Mouse (Mus musculus): ENCODE measurements at regions not wholly inside any gene's neighbourhood (a gene's known extent, or its start where the extent isn't known, plus 50 kb on each side); places are given as distances from the start of the nearest gene placed in this dataset.

DNA sequence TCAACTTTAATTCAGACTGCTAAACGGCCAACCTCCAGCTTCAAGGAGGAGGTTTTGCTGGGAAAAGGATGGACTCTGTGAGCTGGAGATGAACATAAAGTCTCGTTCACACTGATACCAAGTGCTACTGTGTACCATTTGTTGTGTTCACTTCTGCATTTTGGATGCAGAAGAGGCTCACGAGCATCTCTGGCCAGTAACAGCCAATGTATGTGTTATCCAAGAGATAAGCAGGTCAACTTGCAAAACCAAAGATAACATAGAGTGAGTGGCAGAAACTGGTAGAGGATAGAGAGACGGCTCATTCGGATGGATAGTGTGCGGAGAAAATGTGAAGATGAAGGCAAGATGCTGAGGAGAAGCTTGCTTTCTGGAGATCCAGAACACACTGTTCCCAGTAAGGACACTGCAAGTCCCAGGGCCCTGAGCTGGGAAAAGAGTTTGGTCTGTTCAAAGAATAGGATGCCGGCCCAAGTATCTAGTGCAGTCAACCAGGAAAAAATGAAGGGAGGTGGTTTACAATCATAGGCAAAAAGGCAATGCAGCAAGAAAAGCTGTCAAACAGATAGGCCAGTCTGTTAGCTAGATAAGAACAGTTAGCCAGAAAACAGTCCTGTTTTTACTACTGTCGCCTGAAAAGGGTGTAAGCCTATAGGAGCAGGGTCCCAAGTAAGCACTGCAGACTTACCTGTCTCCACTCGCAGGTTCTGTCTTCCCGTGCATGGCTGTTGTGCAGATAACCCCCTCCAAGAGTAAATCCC, 145.7 kb upstream of the Bmp4 start:
- H3K4me3 ChIP-seq: no peak overlapping the region
- H3K9ac ChIP-seq: no peak overlapping the region
- no peaks in the 10 kb centered on the region for H3K9me3 ChIP-seq
- no peaks in the 10 kb centered on the region for H3K27me3 ChIP-seq (replicated peaks)
- no peak overlapping the region for H3K4me2 ChIP-seq (replicated peaks)
- H3K36me3 ChIP-seq: no peaks in the 10 kb centered on the region
- H3K4me1 ChIP-seq: no peaks in the 10 kb centered on the region
- ATAC-seq (ENCODE audit: low FRiP score, low read depth): no peak
- 90% methylated on average over 10 of the region's 10 CpGs for WGBS
- no peak overlapping the region for H3K27ac ChIP-seq

DNA sequence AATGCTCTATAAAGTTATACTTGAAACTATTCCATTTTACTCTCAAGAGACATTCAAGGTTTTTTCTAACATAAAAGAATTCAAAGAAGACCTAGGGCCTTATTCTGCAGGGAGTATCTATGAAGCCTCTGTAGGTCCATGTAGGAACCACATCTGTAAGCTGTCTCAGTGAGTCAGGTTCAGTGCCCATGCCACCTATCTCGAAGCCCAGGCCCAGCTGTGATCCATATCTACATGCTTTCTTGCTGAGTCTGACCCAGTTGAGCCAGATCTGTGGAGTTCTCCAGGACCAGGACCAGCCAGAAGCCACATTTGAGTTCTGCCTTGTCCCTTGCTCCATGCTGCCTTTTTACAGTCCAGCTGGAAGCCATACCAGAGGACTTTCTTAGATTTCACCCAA, 142.2 kb upstream of the Bmp4 start:
- no peak overlapping the region for H3K9ac ChIP-seq
- H3K4me2 ChIP-seq (replicated peaks): no peak overlapping the region
- no peak for ATAC-seq (ENCODE audit: low FRiP score, low read depth)
- H3K36me3 ChIP-seq: no peaks in the 10 kb centered on the region
- H3K27ac ChIP-seq: no peak overlapping the region
- WGBS: 69% methylated on average over 1 of the region's 1 CpGs
- no peaks in the 10 kb centered on the region for H3K4me1 ChIP-seq
- H3K4me3 ChIP-seq: no peak overlapping the region
- H3K9me3 ChIP-seq: no peaks in the 10 kb centered on the region
- no peaks in the 10 kb centered on the region for H3K27me3 ChIP-seq (replicated peaks)

DNA sequence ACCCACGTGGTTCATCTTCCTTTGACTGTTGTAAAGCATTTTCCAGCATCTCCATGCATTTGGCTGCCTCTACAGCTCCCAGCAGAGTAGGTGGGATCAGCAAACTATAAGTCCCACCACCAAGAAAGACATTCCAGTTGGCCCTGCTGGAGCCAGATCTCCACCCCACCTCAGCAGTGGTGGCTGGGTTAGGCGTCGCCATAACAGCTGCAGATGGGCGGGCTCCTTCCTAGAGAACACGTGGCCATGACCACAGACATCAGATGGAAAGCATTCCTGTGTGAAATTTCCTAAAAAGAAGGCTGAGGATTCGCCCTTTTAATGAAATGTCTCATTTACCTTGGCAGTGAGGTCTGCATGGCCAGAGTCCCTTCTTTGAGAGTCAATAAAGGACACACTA, 140.0 kb upstream of the Bmp4 start:
- H3K4me2 ChIP-seq (replicated peaks): no peak overlapping the region
- no peak overlapping the region for H3K27ac ChIP-seq
- H3K27me3 ChIP-seq (replicated peaks): no peaks in the 10 kb centered on the region
- WGBS: 86% methylated on average over 6 of the region's 6 CpGs
- no peaks in the 10 kb centered on the region for H3K36me3 ChIP-seq
- H3K4me1 ChIP-seq: no peaks in the 10 kb centered on the region
- H3K4me3 ChIP-seq: no peak overlapping the region
- H3K9me3 ChIP-seq: no peaks in the 10 kb centered on the region
- no peak for ATAC-seq (ENCODE audit: low FRiP score, low read depth)
- no peak overlapping the region for H3K9ac ChIP-seq

DNA sequence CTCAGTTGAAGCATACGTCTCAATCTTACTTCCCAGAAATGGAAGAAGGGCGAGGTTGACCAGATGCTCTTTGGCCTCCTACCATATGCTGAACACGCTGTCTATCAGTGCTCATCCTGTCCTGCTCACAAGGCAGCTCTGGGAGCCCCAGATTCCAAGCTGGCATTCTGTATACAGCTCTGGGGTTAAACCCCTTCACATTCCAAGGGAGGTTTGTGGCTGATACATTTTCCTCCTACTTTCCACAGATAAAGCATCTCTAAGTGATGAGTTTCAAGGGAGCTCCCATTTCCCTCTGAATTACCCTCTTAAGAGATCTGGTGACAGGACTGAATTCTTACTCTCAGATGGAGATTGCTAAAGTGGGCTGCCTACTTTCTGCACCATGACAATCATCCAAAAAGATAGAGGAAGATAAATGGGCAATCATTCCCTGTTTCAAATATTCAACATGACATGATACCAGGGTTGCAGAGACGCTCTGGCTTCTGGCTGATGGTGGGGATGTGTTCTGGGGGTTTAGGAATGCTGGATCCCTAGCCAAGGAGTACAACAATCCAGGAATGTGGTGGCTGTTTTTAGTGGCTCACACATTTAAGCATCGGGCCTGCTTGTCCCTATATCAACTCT, 138.7 kb upstream of the Bmp4 start:
- Histone ChIP-seq H3K27ac (no peak overlapping the region), H3K4me2 (replicated peaks) (no peak overlapping the region), H3K4me3 (no peak overlapping the region), H3K9me3 (no peaks in the 10 kb centered on the region), H3K27me3 (replicated peaks) (no peaks in the 10 kb centered on the region), H3K4me1 (no peaks in the 10 kb centered on the region), H3K9ac (no peak overlapping the region), H3K36me3 (no peaks in the 10 kb centered on the region)
- 88% methylated on average over 5 of the region's 5 CpGs for WGBS
- no peak for ATAC-seq (ENCODE audit: low FRiP score, low read depth)

DNA sequence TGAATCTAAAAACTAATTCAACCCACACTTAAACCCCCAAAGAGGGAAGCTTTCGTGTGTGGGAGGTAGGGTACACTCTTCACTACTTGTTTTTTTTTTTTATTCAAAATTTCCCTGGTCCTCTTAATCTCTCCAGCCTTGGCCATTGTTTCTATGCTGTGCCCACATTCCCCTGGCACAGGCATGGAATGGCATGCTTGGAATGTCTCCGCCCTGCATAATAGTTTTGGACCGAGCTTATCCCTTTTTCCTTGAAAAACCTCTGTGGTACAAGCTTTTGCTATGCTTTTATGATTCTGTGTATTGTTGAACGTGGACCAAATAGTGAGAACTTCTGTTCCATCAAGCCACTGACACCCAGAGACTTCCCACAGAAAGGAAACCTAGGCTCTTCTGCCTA, 126.8 kb upstream of the Bmp4 start:
- Histone ChIP-seq H3K4me2 (replicated peaks) (no peak overlapping the region), H3K9me3 (no peaks in the 10 kb centered on the region), H3K36me3 (no peaks in the 10 kb centered on the region), H3K9ac (no peak overlapping the region), H3K4me1 (no peaks in the 10 kb centered on the region), H3K4me3 (no peak overlapping the region), H3K27me3 (replicated peaks) (no peaks in the 10 kb centered on the region), H3K27ac (no peak overlapping the region)
- ATAC-seq (ENCODE audit: low FRiP score, low read depth): no peak
- 82% methylated on average over 4 of the region's 4 CpGs for WGBS

DNA sequence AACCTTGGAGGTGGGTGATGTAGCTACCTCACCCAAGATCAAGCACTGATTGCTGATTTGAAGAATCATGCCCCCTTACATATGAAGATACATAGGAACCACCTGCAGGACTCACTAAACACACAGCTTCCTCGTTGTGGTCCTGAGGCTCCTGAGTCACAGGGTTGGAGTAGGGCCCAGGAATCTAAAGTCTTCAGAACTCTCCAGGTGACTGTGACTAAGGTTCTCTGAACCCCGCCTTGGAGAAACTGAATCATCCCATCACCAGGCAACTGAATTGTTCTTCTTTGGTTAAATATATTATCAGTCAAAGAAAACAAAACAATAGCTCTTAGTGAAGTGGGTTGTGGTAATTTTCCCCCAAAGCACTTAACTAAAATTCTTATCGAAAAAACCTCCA, 125.8 kb upstream of the Bmp4 start:
- Histone ChIP-seq H3K27me3 (replicated peaks) (no peaks in the 10 kb centered on the region), H3K27ac (no peak overlapping the region), H3K9ac (no peak overlapping the region), H3K36me3 (no peaks in the 10 kb centered on the region), H3K4me1 (no peaks in the 10 kb centered on the region), H3K4me2 (replicated peaks) (no peak overlapping the region), H3K4me3 (no peak overlapping the region), H3K9me3 (no peaks in the 10 kb centered on the region)
- ATAC-seq (ENCODE audit: low FRiP score, low read depth): no peak
- 92% methylated on average over 3 of the region's 3 CpGs for WGBS

DNA sequence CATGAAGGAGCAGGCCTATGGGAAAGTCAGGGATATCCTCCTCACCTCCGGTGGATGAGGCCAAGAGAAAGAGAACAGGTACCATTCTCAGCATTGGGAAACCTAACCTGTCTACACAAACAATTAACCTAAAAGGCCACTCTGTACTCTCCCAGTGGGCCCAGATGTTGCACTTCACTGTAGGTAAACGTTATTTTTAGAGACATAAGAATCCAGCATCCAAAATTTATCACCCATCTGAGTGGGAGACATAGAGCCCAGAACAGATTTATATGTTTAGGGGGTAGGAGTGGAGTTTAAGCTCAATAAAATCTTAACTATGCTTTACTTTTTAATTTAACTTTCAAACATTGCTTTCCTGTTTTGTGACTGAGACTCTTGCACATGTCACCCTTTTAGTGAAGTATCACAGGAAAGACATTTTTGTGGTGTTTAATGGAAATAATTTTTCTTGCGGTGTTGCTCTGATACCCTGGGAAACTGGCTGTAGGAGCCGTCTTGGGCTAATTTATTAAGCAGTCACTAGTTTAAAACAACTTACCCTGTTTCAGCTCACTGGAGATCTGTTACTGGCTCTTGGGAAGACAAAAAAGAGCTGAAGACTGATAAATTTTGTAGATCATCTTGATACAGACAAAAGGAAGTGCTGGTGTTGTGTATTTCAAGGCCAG, 123.9 kb upstream of the Bmp4 start:
- no peaks in the 10 kb centered on the region for H3K27me3 ChIP-seq (replicated peaks)
- no peaks in the 10 kb centered on the region for H3K9me3 ChIP-seq
- H3K36me3 ChIP-seq: no peaks in the 10 kb centered on the region
- WGBS: 73% methylated on average over 4 of the region's 4 CpGs
- no peak overlapping the region for H3K27ac ChIP-seq
- no peak for ATAC-seq (ENCODE audit: low FRiP score, low read depth)
- no peak overlapping the region for H3K9ac ChIP-seq
- no peak overlapping the region for H3K4me3 ChIP-seq
- no peaks in the 10 kb centered on the region for H3K4me1 ChIP-seq
- H3K4me2 ChIP-seq (replicated peaks): no peak overlapping the region

DNA sequence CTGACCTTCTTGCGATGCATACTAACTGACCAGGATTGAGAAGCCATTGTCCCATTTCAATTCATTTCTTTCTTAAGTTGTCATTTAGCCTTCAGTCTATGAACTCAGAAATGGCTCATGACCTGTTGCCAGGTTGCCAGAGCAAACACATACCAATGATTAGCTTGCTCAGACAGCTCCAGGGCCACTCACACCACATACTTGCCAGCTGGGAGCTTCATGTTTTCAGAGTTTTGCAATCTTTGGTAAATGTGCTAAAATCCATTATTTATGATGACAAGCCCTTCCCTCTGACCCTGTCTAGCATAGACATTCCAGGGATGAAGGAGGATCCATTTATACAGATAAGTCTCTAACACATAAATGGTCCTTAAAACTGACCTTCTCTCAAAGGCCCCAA, 121.6 kb upstream of the Bmp4 start:
- Histone ChIP-seq H3K27me3 (replicated peaks) (no peaks in the 10 kb centered on the region), H3K27ac (no peak overlapping the region), H3K9ac (no peak overlapping the region), H3K4me3 (no peak overlapping the region), H3K36me3 (no peaks in the 10 kb centered on the region), H3K9me3 (no peaks in the 10 kb centered on the region), H3K4me1 (no peaks in the 10 kb centered on the region), H3K4me2 (replicated peaks) (no peak overlapping the region)
- 91% methylated on average over 1 of the region's 1 CpGs for WGBS
- ATAC-seq (ENCODE audit: low FRiP score, low read depth): no peak

DNA sequence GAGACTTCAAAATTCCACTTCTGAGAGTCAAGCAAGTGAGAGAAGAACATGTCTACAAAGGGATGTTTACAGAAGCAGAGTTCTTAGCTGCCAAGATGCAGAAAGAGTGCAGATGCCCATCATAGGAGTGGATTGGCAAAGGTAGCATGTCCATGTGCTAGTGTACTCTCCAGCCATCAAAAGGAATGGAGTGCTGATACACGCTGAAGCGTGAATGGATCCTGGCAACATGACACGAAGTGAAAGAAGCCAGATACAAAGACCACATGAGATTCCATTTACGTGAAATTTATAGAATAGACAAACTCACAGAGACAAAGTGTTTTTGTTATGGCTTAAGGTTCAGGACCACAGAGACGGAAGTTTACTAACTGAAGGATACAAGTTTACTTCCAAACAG, 118.4 kb upstream of the Bmp4 start:
- Histone ChIP-seq H3K27me3 (replicated peaks) (no peaks in the 10 kb centered on the region), H3K9ac (no peak overlapping the region), H3K4me1 (no peaks in the 10 kb centered on the region), H3K4me3 (no peak overlapping the region), H3K36me3 (no peaks in the 10 kb centered on the region), H3K9me3 (no peaks in the 10 kb centered on the region), H3K27ac (no peak overlapping the region), H3K4me2 (replicated peaks) (no peak overlapping the region)
- 86% methylated on average over 5 of the region's 5 CpGs for WGBS
- no peak for ATAC-seq (ENCODE audit: low FRiP score, low read depth)

DNA sequence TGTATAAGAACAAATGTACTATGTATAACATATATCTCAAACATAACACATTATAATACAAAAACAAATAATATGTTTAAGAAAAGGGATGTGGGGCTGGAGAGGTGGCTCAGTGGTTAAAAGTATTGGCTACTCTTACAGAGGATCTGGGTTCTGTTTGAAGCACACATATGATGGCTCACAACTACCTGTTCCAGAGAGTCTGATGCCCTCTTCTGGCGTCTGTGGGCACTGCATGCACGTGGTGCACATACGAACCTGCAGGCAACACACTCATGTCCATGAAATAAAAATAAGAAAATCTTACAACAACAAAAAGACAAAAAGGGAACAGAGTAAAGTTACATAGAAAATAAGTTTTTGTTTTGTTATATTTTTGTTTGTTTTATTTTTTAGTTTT, 114.8 kb upstream of the Bmp4 start:
- Histone ChIP-seq H3K4me3 (no peak overlapping the region), H3K9ac (no peak overlapping the region), H3K4me1 (no peaks in the 10 kb centered on the region), H3K27me3 (replicated peaks) (no peaks in the 10 kb centered on the region), H3K9me3 (no peaks in the 10 kb centered on the region), H3K4me2 (replicated peaks) (no peak overlapping the region), H3K36me3 (no peaks in the 10 kb centered on the region), H3K27ac (no peak overlapping the region)
- 80% methylated on average over 3 of the region's 3 CpGs for WGBS
- ATAC-seq (ENCODE audit: low FRiP score, low read depth): no peak

DNA sequence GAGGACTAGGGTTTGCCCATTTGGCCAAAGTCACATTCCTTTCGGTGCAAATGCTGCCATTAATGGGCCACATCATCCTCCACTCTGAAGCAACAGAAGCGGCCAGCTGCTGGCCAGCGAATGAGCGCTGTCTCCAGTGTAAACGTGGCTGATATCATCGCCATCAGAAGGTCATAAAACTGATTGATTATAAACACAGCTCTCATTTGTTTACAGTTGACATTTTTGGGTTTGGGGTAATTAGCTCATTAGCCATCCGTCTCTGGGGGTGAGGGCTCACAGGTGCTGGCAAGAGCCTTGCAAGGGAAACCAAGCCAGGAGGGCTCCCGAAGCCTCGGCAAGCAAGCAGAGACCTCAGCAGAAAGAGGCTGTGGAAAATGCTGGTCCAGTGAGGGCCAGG, 101.1 kb upstream of the Bmp4 start:
- 60% methylated on average over 9 of the region's 9 CpGs for WGBS
- Histone ChIP-seq H3K4me3 (no peak overlapping the region), H3K9me3 (no peaks in the 10 kb centered on the region), H3K27me3 (replicated peaks) (no peaks in the 10 kb centered on the region), H3K4me2 (replicated peaks) (no peak overlapping the region), H3K36me3 (no peaks in the 10 kb centered on the region), H3K27ac (no peak overlapping the region), H3K4me1 (no peaks in the 10 kb centered on the region), H3K9ac (no peak overlapping the region)
- ATAC-seq (ENCODE audit: low FRiP score, low read depth): no peak

DNA sequence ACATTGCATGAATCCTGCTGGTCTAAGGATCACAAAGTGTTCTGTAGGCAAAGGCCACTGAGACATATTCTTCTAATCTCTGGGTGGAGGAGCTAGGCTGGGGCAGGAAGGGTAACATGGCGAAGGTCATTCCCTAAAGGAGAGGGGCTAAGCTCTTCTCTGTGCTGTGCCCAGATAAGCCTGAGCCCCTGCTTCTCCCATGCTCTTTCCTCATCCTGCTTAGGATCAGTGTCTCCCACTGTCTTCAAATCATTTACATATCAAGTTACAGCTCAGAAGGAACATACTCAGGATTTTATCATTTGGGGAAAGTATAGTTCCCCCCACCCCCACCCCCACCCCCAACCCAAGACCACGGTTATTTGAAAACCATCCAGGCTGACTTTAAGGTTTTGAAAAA, 100.7 kb upstream of the Bmp4 start:
- H3K4me1 ChIP-seq: no peaks in the 10 kb centered on the region
- no peak overlapping the region for H3K27ac ChIP-seq
- ATAC-seq (ENCODE audit: low FRiP score, low read depth): no peak
- H3K9ac ChIP-seq: no peak overlapping the region
- 76% methylated on average over 2 of the region's 2 CpGs for WGBS
- no peaks in the 10 kb centered on the region for H3K9me3 ChIP-seq
- no peak overlapping the region for H3K4me2 ChIP-seq (replicated peaks)
- no peaks in the 10 kb centered on the region for H3K27me3 ChIP-seq (replicated peaks)
- H3K4me3 ChIP-seq: no peak overlapping the region
- H3K36me3 ChIP-seq: no peaks in the 10 kb centered on the region

DNA sequence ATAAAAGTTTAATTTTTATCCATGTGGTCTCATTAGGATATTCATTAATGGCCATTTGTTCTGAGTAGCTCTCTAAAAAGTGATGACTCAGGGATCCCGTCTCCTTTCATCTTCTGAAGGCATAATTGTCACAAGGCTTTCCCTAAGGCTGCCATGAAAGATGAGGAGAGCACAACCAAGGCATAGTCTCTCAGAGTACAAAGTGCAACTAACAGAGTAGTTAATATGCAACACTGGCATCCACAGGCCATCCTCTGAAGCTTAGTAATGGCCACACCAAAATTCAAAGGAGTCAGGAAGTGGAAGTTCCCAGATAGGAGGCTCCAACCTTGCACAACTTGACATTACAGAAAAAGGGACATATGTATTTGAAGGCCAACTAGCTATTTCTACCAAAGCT, 97.1 kb upstream of the Bmp4 start:
- H3K9ac ChIP-seq: no peak overlapping the region
- H3K27ac ChIP-seq: no peak overlapping the region
- no peaks in the 10 kb centered on the region for H3K9me3 ChIP-seq
- no peak for ATAC-seq (ENCODE audit: low FRiP score, low read depth)
- 85% methylated on average over 1 of the region's 1 CpGs for WGBS
- no peaks in the 10 kb centered on the region for H3K36me3 ChIP-seq
- no peak overlapping the region for H3K4me2 ChIP-seq (replicated peaks)
- no peaks in the 10 kb centered on the region for H3K27me3 ChIP-seq (replicated peaks)
- H3K4me3 ChIP-seq: no peak overlapping the region
- no peaks in the 10 kb centered on the region for H3K4me1 ChIP-seq
